Mouse (Mus musculus) heart, adult 2 months (tissue): ENCODE results near the gene Aatk.

Experiments used
- CTCF ChIP-seq: fragments of 200-600 bp; IDR thresholded peaks from 2 replicates; pipeline ENCODE4 v1.8.1; 2022; ENCODE audit warnings: antibody characterized with exemption, mild to moderate bottlenecking, moderate library complexity
- POLR2A ChIP-seq: fragments of 200-500 bp; IDR thresholded peaks from 2 replicates; pipeline ENCODE4 v1.6.1; 2011; ENCODE audit warnings: mild to moderate bottlenecking, low read depth, low read length, control low read depth; ENCODE audit not compliant: insufficient read depth

GRCm38 (mm10) chr11:119975739-119976501, 71.0 kb downstream of the Aatk start:
- TF ChIP-seq CTCF: no peak
- TF ChIP-seq POLR2A: no peak
